Mouse (Mus musculus) liver, embryonic 14.5 days (tissue): ENCODE measurements around the gene Minos1. TPM values are rescaled to one million over a fixed set of nuclear protein-coding genes. Genes with fewer than 3 reads are reported as not detected.

ENCODE experiments used
- ATAC-seq: fragments of 200-750 bp; cut with Nextera tagmentation; 2 replicates; pipeline ENCODE4 v1.8.0; 2017; ENCODE audit warnings: moderate number of reproducible peaks, mild to moderate bottlenecking, moderate library complexity; ENCODE audit not compliant: insufficient read depth
- DNase-seq, 3 experiments: peaks; one replicate each; pipeline ENCODE4 v3.0.0-alpha.2; 2012 to 2013; ENCODE audit warnings: low read depth in 3 of 3, low spot score in 3 of 3
- H3K27ac ChIP-seq: fragments of 300-500 bp; sonication (generic); 2 replicates; pipeline ENCODE4 v1.5.1; 2014; ENCODE audit warnings: moderate library complexity, mild to moderate bottlenecking, control low read depth, inconsistent platforms
- H3K27me3 ChIP-seq: fragments of 300-500 bp; sonication (generic); 2 replicates; pipeline ENCODE4 v1.6.1; 2014; ENCODE audit warnings: mild to moderate bottlenecking, low read length, moderate library complexity; ENCODE audit not compliant: control insufficient read depth, insufficient read depth
- H3K36me3 ChIP-seq: fragments of 300-500 bp; sonication (generic); replicated peaks from 2 replicates; pipeline ENCODE4 v1.6.1; 2014; ENCODE audit warnings: low read depth; ENCODE audit not compliant: control insufficient read depth, insufficient read depth
- H3K4me1 ChIP-seq, 2 experiments: fragments of 200-500 bp in 1 of 2; fragments of 300-500 bp in 1 of 2; sonication (generic) in 1 of 2; replicated peaks; 2 replicates each; pipeline ENCODE4 v1.6.1; 2012 to 2014; ENCODE audit warnings: antibody characterized with exemption in 1 of 2, inconsistent platforms in 1 of 2, low read length in 1 of 2; ENCODE audit not compliant: control insufficient read depth in 2 of 2, insufficient read depth in 2 of 2
- H3K4me2 ChIP-seq: fragments of 300-500 bp; sonication (generic); 2 replicates; pipeline ENCODE4 v1.6.1; 2014; ENCODE audit warnings: low read depth, mild to moderate bottlenecking, control low read depth, moderate library complexity
- H3K4me3 ChIP-seq, 2 experiments: fragments of 200-500 bp in 1 of 2; fragments of 300-500 bp in 1 of 2; sonication (generic) in 1 of 2; 2 replicates each; pipeline ENCODE4 v1.5.1; 2012 to 2014; ENCODE audit warnings: low read depth in 2 of 2, low read length in 2 of 2, mild to moderate bottlenecking in 2 of 2, control low read depth in 1 of 2, inconsistent platforms in 1 of 2, moderate library complexity in 1 of 2; ENCODE audit not compliant: insufficient read depth in 1 of 2
- H3K9ac ChIP-seq: fragments of 300-500 bp; sonication (generic); replicated peaks from 2 replicates; pipeline ENCODE4 v1.6.1; 2014; ENCODE audit warnings: mild to moderate bottlenecking, control low read depth, moderate library complexity
- H3K9me3 ChIP-seq: fragments of 300-500 bp; sonication (generic); 2 replicates; pipeline ENCODE4 v1.6.1; 2016; ENCODE audit warnings: low read length, mixed read lengths; ENCODE audit not compliant: control insufficient read depth
- CTCF ChIP-seq: IDR thresholded peaks from 2 replicates; pipeline ENCODE4 v1.5.1; 2016; ENCODE audit warnings: antibody characterized with exemption, low read depth, control low read depth
- EP300 ChIP-seq: IDR thresholded peaks from 2 replicates; pipeline ENCODE4 v1.6.1; 2016; ENCODE audit warnings: antibody characterized with exemption, low read depth
- WGBS: fragments of 180-500 bp; shearing (Covaris S2); extraction: QIAGEN DNeasy Blood & Tissue Kit; methylation state at CpG from one replicate; pipeline ENCODE4 v1.1.7; 2014; ENCODE audit not compliant: insufficient replicate concordance; 5-methylcytosine and 5-hydroxymethylcytosine counted together
- polyA plus RNA-seq, 2 experiments: library from polyadenylated mRNA; depleted of rRNA in 1 of 2; stranded (reverse) in 1 of 2; unstranded in 1 of 2; fragments of >200 nt; fragmentation: Nextera tagmentation in 1 of 2; extraction: Ambion mirVana in 1 of 2; gene quantifications; 2 replicates each; pipeline versions ENCODE4 v1.2.1 to v1.2.3; 2012 to 2014

The Minos1 gene
- polyA plus RNA-seq, 2 experiments = 94.0 to 424 TPM

DNA sequence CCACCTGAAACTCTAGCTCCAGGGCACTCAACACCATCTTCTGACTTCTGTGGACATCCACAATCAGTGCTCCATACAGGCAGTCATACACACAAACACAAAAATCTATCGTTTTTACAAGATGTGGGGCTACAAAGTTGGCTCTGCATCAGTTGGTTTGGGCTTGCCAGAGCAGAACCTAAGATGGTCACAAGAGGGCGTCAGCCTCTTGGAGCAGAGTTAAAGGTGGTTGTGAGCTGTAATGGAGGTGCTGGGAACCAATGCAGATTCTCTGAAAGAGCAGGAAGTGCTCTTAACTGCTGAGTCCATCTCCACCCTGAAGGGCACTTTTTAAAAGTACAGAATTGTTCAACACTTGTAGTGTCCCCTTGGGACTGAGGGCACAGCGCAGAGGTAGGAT is 4.4 kb downstream of the Minos1 start:
- no peak overlapping the region for H3K9ac ChIP-seq
- DNase-seq (no peak), ATAC-seq (no peak)
- no peak for TF ChIP-seq EP300
- TF ChIP-seq CTCF = peak; percentile 26; the same call in 1 of the 2 replicates
- H3K27me3 ChIP-seq = no peaks in the 10 kb centered on the region
- peaks cover 28 to 42% of the 10 kb centered on the region in 2 experiments for H3K4me1 ChIP-seq
- no peak overlapping the region for H3K4me3 ChIP-seq
- H3K36me3 ChIP-seq = no peaks in the 10 kb centered on the region
- WGBS = 82% methylated on average over 3 of the region's 3 CpGs
- H3K27ac ChIP-seq = no peak overlapping the region
- H3K9me3 ChIP-seq = no peaks in the 10 kb centered on the region; the same call in 1 of the 2 replicates
- H3K4me2 ChIP-seq = no peak overlapping the region

DNA sequence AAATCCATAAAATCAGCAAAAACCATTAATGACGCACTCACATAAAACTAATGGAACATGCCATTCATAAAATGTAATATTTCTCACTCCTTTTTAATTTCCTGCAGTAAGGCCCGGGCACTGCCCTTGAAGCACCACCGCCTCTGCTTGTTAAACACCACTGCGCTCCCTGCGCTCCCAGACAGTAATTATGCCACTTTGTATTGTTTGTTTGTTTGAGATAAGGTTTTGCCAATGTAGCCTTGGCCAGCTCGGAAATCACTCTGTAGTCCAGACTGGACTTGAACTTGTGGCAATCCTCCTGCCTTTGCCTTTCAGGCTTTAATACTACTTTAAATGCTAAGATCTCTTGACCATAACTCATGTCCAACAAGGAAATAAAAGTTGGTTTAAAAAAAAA is 6.0 kb downstream of the Minos1 start:
- WGBS = 59% methylated on average over 6 of the region's 6 CpGs
- TF ChIP-seq CTCF = no peak
- TF ChIP-seq EP300 = no peak
- no peak overlapping the region for H3K27ac ChIP-seq
- ATAC-seq = no peak
- no peak for DNase-seq
- H3K4me3 ChIP-seq = no peak overlapping the region
- peaks cover 35 to 48% of the 10 kb centered on the region in 2 experiments for H3K4me1 ChIP-seq
- H3K4me2 ChIP-seq = no peak overlapping the region
- H3K27me3 ChIP-seq = no peaks in the 10 kb centered on the region
- no peaks in the 10 kb centered on the region for H3K36me3 ChIP-seq
- H3K9me3 ChIP-seq = no peaks in the 10 kb centered on the region; the same call in 1 of the 2 replicates
- H3K9ac ChIP-seq = no peak overlapping the region

DNA sequence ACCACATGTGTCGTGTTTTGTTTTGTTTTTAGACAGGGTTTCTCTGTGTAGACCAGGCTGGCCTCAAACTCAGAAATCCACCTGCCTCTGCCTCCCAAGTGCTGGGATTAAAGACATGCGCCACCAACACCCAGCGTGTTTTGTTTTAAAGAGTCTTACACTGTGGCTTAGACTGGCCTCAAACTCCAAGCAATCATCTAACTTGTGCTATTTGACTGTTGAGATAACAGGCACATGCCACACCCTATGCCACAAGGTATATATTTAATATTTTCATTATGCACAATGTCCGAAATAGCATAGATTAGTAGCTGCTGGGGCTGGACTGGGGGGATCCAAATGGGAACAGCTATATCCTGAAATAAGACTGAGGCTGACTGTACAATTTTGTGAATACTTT is 8.4 kb downstream of the Minos1 start:
- Histone ChIP-seq H3K27ac (peak overlapping the region; percentile 10), H3K36me3 (no peaks in the 10 kb centered on the region), H3K9me3 (no peaks in the 10 kb centered on the region; the same call in 1 of the 2 replicates), H3K4me2 (peak overlapping the region; percentile 40), H3K27me3 (no peaks in the 10 kb centered on the region), H3K4me1 (peaks cover 36 to 48% of the 10 kb centered on the region in 2 experiments), H3K4me3 (no peak overlapping the region), H3K9ac (no peak overlapping the region)
- 28% methylated on average over 4 of the region's 4 CpGs for WGBS
- DNase-seq (no peak), ATAC-seq (peak; percentile 72)
- TF ChIP-seq CTCF (no peak), EP300 (no peak; the same call in 1 of the 2 replicates)

DNA sequence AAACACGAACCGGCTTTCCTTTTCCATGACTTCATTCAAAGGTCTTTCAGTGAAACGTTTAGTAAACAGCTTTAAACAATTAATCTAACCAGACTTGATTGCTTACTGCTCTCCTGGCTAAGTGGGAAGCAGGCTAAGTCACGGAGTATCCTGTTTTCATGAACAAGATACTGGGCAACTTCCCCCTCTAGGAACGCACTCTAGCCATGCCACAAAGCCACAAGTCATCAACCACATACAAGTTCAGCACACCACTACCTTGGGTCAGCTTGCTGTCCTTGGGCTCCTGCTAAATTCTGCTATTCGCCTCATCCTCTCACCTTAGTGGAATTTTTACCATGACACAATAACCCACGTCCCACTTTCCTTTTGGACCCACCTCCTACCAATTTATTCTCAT is 9.9 kb downstream of the Minos1 start:
- ATAC-seq (no peak), DNase-seq (no peak)
- Histone ChIP-seq H3K27ac (no peak overlapping the region), H3K27me3 (no peaks in the 10 kb centered on the region), H3K9ac (no peak overlapping the region), H3K4me2 (no peak overlapping the region), H3K9me3 (no peaks in the 10 kb centered on the region), H3K4me1 (peaks cover 47 to 61% of the 10 kb centered on the region in 2 experiments), H3K4me3 (no peak overlapping the region), H3K36me3 (no peaks in the 10 kb centered on the region)
- TF ChIP-seq EP300 (no peak), CTCF (no peak)
- 36% methylated on average over 7 of the region's 7 CpGs for WGBS

DNA sequence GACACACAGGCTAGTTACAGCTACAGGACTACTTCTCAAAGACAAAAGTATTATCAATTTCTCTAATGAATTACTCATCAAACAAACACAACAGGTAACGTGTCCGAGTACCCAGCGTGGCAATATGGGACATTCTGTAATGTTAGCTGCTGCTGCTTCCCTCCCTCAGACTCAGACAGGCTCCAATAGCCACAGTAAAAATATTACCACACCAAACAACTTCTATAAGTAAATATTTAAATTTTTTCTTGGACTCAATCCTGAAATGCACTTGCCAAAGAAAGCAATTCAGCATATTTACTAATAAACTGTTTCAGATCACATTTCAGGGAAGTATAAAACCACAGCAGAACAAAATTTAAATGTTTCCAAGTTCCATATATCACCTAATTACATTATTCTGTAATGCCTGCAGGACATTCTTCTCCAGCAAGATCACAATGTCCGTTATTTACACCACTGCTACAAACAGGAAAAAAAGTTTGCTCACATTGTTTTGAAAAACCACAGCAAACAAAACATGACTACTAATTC is 10.6 kb downstream of the Minos1 start:
- DNase-seq (no peak), ATAC-seq (no peak)
- Histone ChIP-seq H3K27me3 (no peaks in the 10 kb centered on the region), H3K9me3 (no peaks in the 10 kb centered on the region), H3K4me2 (no peak overlapping the region), H3K9ac (no peak overlapping the region), H3K4me1 (peaks cover 49 to 62% of the 10 kb centered on the region in 2 experiments), H3K4me3 (no peak overlapping the region), H3K36me3 (no peaks in the 10 kb centered on the region), H3K27ac (no peak overlapping the region)
- 73% methylated on average over 4 of the region's 4 CpGs for WGBS
- TF ChIP-seq CTCF = no peak
- TF ChIP-seq EP300 = no peak
